Mouse (Mus musculus) E14TG2a.4 (cell line): ENCODE measurements around the gene Arhgef15.

Source experiments
- CTCF ChIP-seq: conservative IDR thresholded peaks from 2 replicates; pipeline ENCODE4 v1.5.1; 2014; ENCODE audit warnings: low read length
- NANOG ChIP-seq: IDR thresholded peaks from 2 replicates; pipeline ENCODE4 v1.6.1; 2014; ENCODE audit warnings: borderline replicate concordance, low read length, mixed read lengths
- POU5F1 ChIP-seq: IDR thresholded peaks from 2 replicates; pipeline ENCODE4 v1.6.1; 2014; ENCODE audit warnings: low read length, borderline replicate concordance

DNA sequence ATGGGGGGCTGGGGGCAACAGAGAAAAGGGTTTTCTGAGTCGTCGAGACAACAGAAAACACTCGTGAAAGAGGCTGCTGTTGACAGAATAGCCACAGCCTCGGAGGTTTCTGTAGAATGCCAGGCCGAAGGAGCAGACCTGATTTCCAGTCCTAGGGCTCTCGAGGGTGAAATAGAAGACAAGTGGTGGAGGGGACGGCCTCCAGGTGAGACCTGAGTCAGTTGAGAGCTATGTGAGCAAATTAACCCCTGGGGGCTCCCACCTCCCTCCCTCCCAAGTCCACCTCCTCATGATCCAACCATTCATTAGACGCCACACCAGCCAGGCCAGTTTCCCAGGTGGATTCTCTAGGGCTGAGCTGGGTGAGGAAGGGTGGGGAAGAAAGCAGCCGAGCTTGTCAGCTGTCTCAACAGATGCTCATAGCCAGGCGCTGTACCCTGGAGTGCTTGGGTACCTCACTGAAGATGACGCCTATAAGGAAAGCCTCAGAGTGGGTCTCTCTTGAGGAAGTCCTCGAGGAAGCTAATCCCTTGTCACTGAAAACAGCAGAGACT lies 63.3 kb downstream of the Arhgef15 start:
- TF ChIP-seq CTCF, result no peak
- TF ChIP-seq POU5F1, result no peak
- TF ChIP-seq NANOG, result no peak
